Mouse (Mus musculus) limb, embryonic 14.5 days (tissue): ENCODE measurements around the gene Cyp20a1. TPM values are rescaled to one million over a fixed set of nuclear protein-coding genes. Genes with fewer than 3 reads are reported as not detected.

ENCODE experiments used
- ATAC-seq: fragments of 200-750 bp; cut with Nextera tagmentation; 2 replicates; pipeline ENCODE4 v1.8.0; 2017; ENCODE audit warnings: low read depth, moderate number of reproducible peaks, moderate TSS enrichment; ENCODE audit not compliant: low FRiP score
- DNase-seq: peaks from one replicate; pipeline ENCODE4 v3.0.0-alpha.2; 2015; ENCODE audit warnings: low spot score
- H3K27ac ChIP-seq: fragments of 300-500 bp; sonication (generic); replicated peaks from 2 replicates; pipeline ENCODE4 v1.5.1; 2014; ENCODE audit warnings: low read depth, mild to moderate bottlenecking, low read length, moderate library complexity, mixed read lengths
- H3K27me3 ChIP-seq: fragments of 300-500 bp; sonication (generic); 2 replicates; pipeline ENCODE4 v1.6.1; 2014; ENCODE audit warnings: low read length, mixed read lengths; ENCODE audit not compliant: control insufficient read depth, insufficient read depth
- H3K36me3 ChIP-seq: fragments of 300-500 bp; sonication (generic); 2 replicates; pipeline ENCODE4 v1.6.1; 2014; ENCODE audit warnings: mild to moderate bottlenecking, low read length, moderate library complexity, mixed read lengths; ENCODE audit not compliant: control insufficient read depth, insufficient read depth
- H3K4me1 ChIP-seq: fragments of 300-500 bp; sonication (generic); 2 replicates; pipeline ENCODE4 v1.6.1; 2014; ENCODE audit warnings: antibody characterized with exemption, low read length, mixed read lengths; ENCODE audit not compliant: control insufficient read depth, insufficient read depth
- H3K4me2 ChIP-seq: fragments of 300-500 bp; sonication (generic); replicated peaks from 2 replicates; pipeline ENCODE4 v1.6.1; 2014; ENCODE audit warnings: low read depth, mild to moderate bottlenecking, low read length, moderate library complexity; ENCODE audit not compliant: severe bottlenecking
- H3K4me3 ChIP-seq: fragments of 300-500 bp; sonication (generic); replicated peaks from 2 replicates; pipeline ENCODE4 v1.5.1; 2014; ENCODE audit warnings: low read length
- H3K9ac ChIP-seq: fragments of 300-500 bp; sonication (generic); 2 replicates; pipeline ENCODE4 v1.6.1; 2014; ENCODE audit warnings: mild to moderate bottlenecking, low read depth, low read length, moderate library complexity; ENCODE audit not compliant: severe bottlenecking
- H3K9me3 ChIP-seq: fragments of 300-500 bp; sonication (generic); 2 replicates; pipeline ENCODE4 v1.6.1; 2016; ENCODE audit warnings: low read length; ENCODE audit not compliant: control insufficient read depth
- POLR2A ChIP-seq: fragments of 200-500 bp; IDR thresholded peaks from 2 replicates; pipeline ENCODE4 v1.8.0; 2012; ENCODE audit warnings: inconsistent platforms, mild to moderate bottlenecking, moderate library complexity, borderline replicate concordance; ENCODE audit not compliant: insufficient read depth, insufficient read length; ENCODE audit errors: extremely low read depth
- WGBS: fragments of 180-500 bp; shearing (Covaris S2); extraction: QIAGEN DNeasy Blood & Tissue Kit; methylation state at CpG from one replicate; pipeline ENCODE4 v1.1.7; 2014; 5-methylcytosine and 5-hydroxymethylcytosine counted together
- polyA plus RNA-seq, 2 experiments: library from polyadenylated mRNA; depleted of rRNA in 1 of 2; stranded (reverse) in 1 of 2; unstranded in 1 of 2; fragments of >200 nt; fragmentation: Nextera tagmentation in 1 of 2; extraction: Ambion mirVana in 1 of 2; gene quantifications; 2 replicates each; pipeline versions ENCODE4 v1.2.1 to v1.2.3; 2012 to 2014

Cyp20a1 gene
- polyA plus RNA-seq, 2 experiments = 5.5 to 24.3 TPM

DNA sequence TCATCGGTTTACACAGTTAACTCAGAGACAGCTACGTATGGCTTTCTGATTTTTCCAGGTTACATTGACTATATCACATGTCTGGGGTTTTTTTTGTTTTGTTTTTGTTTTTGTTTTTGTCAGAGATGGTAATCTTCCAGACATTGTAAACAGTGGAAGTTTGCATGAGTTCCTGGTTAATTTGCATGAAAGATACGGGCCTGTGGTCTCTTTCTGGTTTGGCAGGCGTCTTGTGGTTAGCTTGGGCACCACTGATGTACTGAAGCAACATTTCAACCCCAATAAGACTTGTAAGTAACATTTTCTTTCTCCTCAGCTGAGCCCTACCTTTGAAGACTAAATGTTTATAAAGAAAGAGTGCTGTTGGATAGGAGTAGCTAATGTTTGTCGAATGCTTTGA lies 9.7 kb downstream of the Cyp20a1 start:
- 89% methylated on average over 5 of the region's 5 CpGs for WGBS
- H3K9me3 ChIP-seq = no peaks in the 10 kb centered on the region; the same call in 1 of the 2 replicates
- H3K4me3 ChIP-seq = no peak overlapping the region
- H3K36me3 ChIP-seq = peaks cover 17% of the 10 kb centered on the region
- H3K27me3 ChIP-seq = no peaks in the 10 kb centered on the region
- DNase-seq (no peak), ATAC-seq (no peak)
- no peak overlapping the region for H3K4me2 ChIP-seq
- no peaks in the 10 kb centered on the region for H3K4me1 ChIP-seq
- no peak overlapping the region for H3K9ac ChIP-seq
- no peak for TF ChIP-seq POLR2A
- H3K27ac ChIP-seq = no peak overlapping the region

DNA sequence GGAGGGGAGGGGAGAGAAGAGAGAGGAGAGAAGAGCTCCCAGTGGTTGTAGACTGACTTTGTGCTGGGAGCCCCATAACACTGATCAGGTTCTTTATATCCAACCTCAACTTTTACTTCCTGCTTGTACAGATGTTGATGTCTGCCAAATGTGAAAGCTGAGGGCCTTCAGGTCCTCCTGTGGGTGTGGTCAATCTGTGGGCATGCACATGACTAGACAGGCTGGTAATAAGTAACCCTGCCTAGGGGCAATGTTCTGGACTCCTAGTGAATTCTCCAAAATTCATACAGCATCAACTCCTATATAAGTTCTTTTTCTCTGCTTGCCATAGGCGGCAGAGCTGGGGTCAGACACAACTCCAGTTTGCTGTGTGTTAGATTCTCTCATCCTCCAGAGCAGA lies 18.5 kb downstream of the Cyp20a1 start:
- H3K4me1 ChIP-seq = no peaks in the 10 kb centered on the region
- 100% methylated on average over 1 of the region's 1 CpGs for WGBS
- H3K27me3 ChIP-seq = no peaks in the 10 kb centered on the region
- no peak overlapping the region for H3K4me2 ChIP-seq
- ATAC-seq (no peak), DNase-seq (no peak)
- peaks cover 10% of the 10 kb centered on the region for H3K36me3 ChIP-seq
- H3K4me3 ChIP-seq = no peak overlapping the region
- H3K9me3 ChIP-seq = no peaks in the 10 kb centered on the region
- TF ChIP-seq POLR2A = no peak
- no peak overlapping the region for H3K27ac ChIP-seq
- no peak overlapping the region for H3K9ac ChIP-seq

DNA sequence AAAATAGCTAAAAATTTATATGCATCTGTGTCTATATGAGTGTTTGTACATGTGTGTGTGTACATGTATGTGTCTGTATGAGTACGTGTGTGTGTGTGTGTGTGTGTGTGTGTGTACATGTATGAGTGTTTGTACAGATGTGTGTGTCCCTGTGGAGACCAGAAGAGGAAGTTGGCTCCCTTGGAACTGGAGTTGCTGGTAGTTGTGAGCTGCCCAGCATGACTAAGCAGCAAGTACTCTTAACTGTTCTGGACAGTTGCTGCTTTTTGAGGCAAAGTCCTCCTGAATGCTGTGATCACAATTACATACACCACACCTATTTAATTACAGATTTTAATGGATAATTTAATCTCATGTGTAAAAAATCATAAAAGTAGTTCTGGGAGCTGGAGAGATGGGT lies 33.4 kb downstream of the Cyp20a1 start:
- no peak overlapping the region for H3K27ac ChIP-seq
- no peak for DNase-seq
- H3K9ac ChIP-seq = no peak overlapping the region
- ATAC-seq = no peak
- no peak overlapping the region for H3K4me3 ChIP-seq
- H3K4me2 ChIP-seq = no peak overlapping the region
- no peak for TF ChIP-seq POLR2A
- no peaks in the 10 kb centered on the region for H3K9me3 ChIP-seq
- no peaks in the 10 kb centered on the region for H3K27me3 ChIP-seq
- H3K36me3 ChIP-seq = peaks cover 23% of the 10 kb centered on the region
- 100% methylated on average over 1 of the region's 1 CpGs for WGBS
- no peaks in the 10 kb centered on the region for H3K4me1 ChIP-seq

DNA sequence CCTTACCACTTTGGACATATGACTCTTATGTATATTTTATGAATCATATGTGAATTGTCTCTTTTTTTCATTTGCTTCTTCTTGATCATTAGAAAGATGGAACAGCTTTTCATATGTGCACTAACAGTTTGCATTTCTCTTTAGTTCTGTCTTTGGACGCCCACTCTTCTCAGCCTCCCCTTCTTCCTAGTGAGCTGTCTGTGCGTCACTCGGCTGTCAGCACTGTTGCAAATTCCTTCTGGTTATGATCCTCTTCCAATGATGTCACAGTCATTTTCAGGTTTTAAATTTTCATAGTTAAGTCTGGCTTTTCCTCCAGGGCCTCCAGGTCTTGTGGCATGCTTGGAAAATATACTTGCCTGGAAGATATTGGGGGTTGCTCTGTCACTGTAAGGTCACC lies 38.8 kb downstream of the Cyp20a1 start:
- no peak for TF ChIP-seq POLR2A
- no peak overlapping the region for H3K4me2 ChIP-seq
- H3K4me3 ChIP-seq = no peak overlapping the region
- no peaks in the 10 kb centered on the region for H3K4me1 ChIP-seq
- no peaks in the 10 kb centered on the region for H3K27me3 ChIP-seq
- 91% methylated on average over 3 of the region's 3 CpGs for WGBS
- H3K9me3 ChIP-seq = no peaks in the 10 kb centered on the region
- no peak overlapping the region for H3K27ac ChIP-seq
- no peak for DNase-seq
- peaks cover 18% of the 10 kb centered on the region for H3K36me3 ChIP-seq
- ATAC-seq = no peak
- no peak overlapping the region for H3K9ac ChIP-seq

DNA sequence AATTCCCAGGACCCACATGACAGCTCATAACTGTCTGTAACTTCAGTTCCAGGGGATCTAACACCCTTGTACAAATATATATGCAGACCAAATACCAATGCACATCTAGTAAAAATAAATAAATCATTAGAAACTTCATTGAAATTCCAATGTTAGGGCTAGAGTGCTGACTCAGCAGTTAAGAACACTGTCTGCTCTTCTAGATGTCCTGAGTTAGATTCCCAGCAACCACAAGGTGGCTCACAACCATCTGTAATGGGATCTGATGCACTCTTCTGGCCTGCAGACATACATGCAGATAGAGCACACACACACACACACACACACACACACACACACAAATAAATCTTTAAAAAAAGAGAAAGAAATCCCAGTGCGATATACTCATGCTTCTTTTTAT lies 61.7 kb downstream of the Cyp20a1 start:
- Histone ChIP-seq H3K27ac (no peak overlapping the region), H3K27me3 (no peaks in the 10 kb centered on the region), H3K4me2 (no peak overlapping the region), H3K36me3 (no peaks in the 10 kb centered on the region), H3K9me3 (no peaks in the 10 kb centered on the region), H3K4me3 (no peak overlapping the region), H3K4me1 (no peaks in the 10 kb centered on the region), H3K9ac (no peak overlapping the region)
- TF ChIP-seq POLR2A = no peak
- DNase-seq = no peak
- no peak for ATAC-seq
- 98% methylated on average over 1 of the region's 1 CpGs for WGBS
